In genomic region chr2:145797851-145798250, GRCm38 (mm10) we compare ENCODE assay signal across 15 mouse cellular contexts.
DNase-seq lines count a peak whose midpoint lies in the region; TF ChIP-seq lines count a peak whose summit lies in the region.
"Had no signal": no experiment of that assay in that cellular context is flagged by ENCODE, and none has a peak within 500 bp of the region (broad histone marks: within the 10 kb centered on the region; RNA-seq: fewer than 3 reads in every experiment).

No protein-coding gene starts in this region.

- H3K4me1 ChIP-seq in thymus, adult 2 months (replicated peaks; ENCODE audit: control insufficient read depth, insufficient read depth, low read length): no peaks in the 10 kb centered on the region
- H3K4me1 ChIP-seq: hindbrain, embryonic 15.5 days; neural tube, embryonic 15.5 days had no signal

- H3K4me3 ChIP-seq in thymus, adult 2 months (ENCODE audit: control insufficient read depth, insufficient read depth, low read length): no peak overlapping the region
- H3K4me3 ChIP-seq: gastrocnemius, adult 2 months; hindbrain, embryonic 15.5 days; limb, embryonic 13.5 days; megakaryocyte, embryonic 14.5 days; neural tube, embryonic 15.5 days had no signal

- no peak overlapping the region for H3K27ac ChIP-seq in thymus, adult 2 months (ENCODE audit: control insufficient read depth, insufficient read depth, low read length)
- H3K27ac ChIP-seq: gastrocnemius, adult 2 months; hindbrain, embryonic 15.5 days; limb, embryonic 13.5 days; neural tube, embryonic 15.5 days had no signal

- TF ChIP-seq CTCF in thymus, adult 2 months (IDR thresholded peaks at IDR 0.05; ENCODE audit: borderline replicate concordance, control insufficient read depth, extremely low read depth, insufficient read depth, low read length, poor library complexity): no peak

- TF ChIP-seq POLR2A in thymus, adult 2 months (IDR thresholded peaks at IDR 0.05; ENCODE audit: control insufficient read depth, extremely low read depth, insufficient read depth, low read length, poor library complexity): no peak

- H3K36me3 ChIP-seq in thymus, adult 2 months (ENCODE audit: control insufficient read depth, insufficient read depth, low read length): no peaks in the 10 kb centered on the region
- H3K36me3 ChIP-seq: hindbrain, embryonic 15.5 days; neural tube, embryonic 15.5 days had no signal

- WGBS in thymus, adult 2 months: 44% methylated on average over 1 of the region's 1 CpGs

- peak; percentile 38 for DNase-seq in adrenal gland, postnatal 14 days
- DNase-seq in adrenal gland, adult 18-20 months (ENCODE audit: low spot score in 2 of 2): no peak
- DNase-seq in kidney, adult 9 months: peak; percentile 59
- DNase-seq in kidney, postnatal 10 days: no peak
- DNase-seq in liver: peak; percentile 9
- peak; percentile 51 for DNase-seq in lung, postnatal 14 days
- no peak for DNase-seq in right cerebral cortex, postnatal 25 days
- DNase-seq in thymus, adult 2 months: no peak
- DNase-seq: cerebellum, adult 9-10 months; embryo, embryonic 11 days; gastrocnemius, adult 2 months had no signal

- H3K27me3 ChIP-seq in thymus, adult 2 months (ENCODE audit: control insufficient read depth, insufficient read depth, low read length): no peaks in the 10 kb centered on the region
- H3K27me3 ChIP-seq: hindbrain, embryonic 15.5 days; limb, embryonic 13.5 days; megakaryocyte, embryonic 14.5 days; neural tube, embryonic 15.5 days had no signal

Comparison
In these comparisons a context has a peak if more than half of its experiments do, and no peak if none do; other contexts are left out.
1. DNase-seq: peak in adrenal gland, postnatal 14 days (single experiment), kidney, adult 9 months (single experiment), liver (single experiment) and lung, postnatal 14 days (single experiment); none in adrenal gland, adult 18-20 months (0 of 2), kidney, postnatal 10 days (single experiment), right cerebral cortex, postnatal 25 days (single experiment) and thymus, adult 2 months (single experiment).